Mouse (Mus musculus): ENCODE data around the gene Vmn1r209.
A peak's percentile ranks its signal among the peaks of the same experiment; 100 is the strongest.
"Not testable (repeated sequence)": the region's sequence is repeated elsewhere in the genome, so short reads cannot be mapped to it uniquely, and the experiment has no call there.

Gene Vmn1r209

DNA sequence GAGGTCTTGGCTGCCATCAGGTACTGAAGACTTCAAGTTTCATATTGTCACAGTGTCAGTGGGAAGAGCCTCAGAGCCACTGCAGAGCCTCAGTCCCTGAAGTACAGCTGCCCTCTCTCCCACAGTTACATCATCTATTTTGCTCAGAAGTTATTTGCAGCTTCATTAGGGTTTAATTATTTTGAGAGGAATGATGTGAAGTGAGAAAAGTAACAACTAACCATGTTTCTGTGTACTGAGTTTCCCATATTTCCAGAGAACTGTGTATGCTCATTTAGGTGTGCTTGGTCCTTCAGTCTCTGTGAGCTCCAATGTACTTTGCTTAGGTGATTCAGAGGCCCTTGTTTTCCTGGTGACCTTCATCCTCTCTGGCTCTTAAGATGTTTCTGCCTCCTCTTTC lies at the start of gene Vmn1r209:
Gene Vmn1r209 (minus strand): TSS at position 101 of the 400 bp plus-strand sequence.
- not testable (repeated sequence) for DNase-seq (ENCODE audit: low read depth, low spot score)

DNA sequence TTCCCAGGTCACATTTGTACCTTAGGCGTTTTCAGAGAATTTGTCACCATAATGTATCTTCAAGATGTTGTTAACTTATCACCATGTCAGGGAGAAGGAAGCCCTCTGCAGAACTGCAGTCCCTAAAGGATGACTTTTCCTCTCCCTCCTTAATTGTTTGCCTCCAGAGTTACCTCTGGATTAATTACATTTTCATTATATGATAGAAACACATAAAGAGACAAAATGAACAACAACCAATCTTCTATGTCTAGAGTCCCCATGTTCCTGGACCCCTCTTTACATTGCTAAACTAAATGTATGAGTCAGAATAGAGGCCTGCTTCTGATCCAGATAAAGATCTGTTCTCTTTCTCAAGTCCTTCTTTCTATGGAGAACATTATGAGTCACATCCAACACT lies 48.0 kb upstream of the Vmn1r209 start, which contains the start of gene Vmn1r211:
Gene Vmn1r211 (minus strand): TSS at position 101 of the 400 bp plus-strand sequence.
- no peak for DNase-seq (ENCODE audit: low read depth, low spot score)

GRCm38 (mm10) chr13:22854760-22855159 lies 45.3 kb upstream of the Vmn1r209 start:
- peak; percentile 36 for DNase-seq (ENCODE audit: low read depth, low spot score)

- no peak for DNase-seq (ENCODE audit: low read depth, low spot score)
These were observed 37.3 kb upstream of the Vmn1r209 start for GRCm38 (mm10) chr13:22846798-22847197.

DNA sequence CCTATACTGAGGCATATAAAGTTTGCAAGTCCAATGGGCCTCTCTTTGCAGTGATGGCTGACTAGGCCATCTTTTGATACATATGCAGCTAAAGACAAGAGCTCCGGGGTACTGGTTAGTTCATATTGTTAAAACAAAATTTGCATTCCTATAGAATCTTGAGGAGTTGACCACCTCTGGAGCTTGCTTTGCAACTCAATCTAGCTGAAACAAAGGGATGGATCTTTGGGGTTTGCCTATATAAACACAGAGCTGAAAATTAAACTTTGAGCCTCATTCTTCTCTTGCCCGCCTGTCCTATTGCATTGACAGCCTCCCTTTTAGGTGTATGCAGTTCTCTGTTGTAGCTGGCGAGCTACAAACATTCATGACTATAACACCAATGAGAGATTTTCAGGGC lies 34.8 kb upstream of the Vmn1r209 start:
- not testable (repeated sequence) for DNase-seq (ENCODE audit: low read depth, low spot score)

GRCm38 (mm10) chr13:22831248-22831647 lies 21.8 kb upstream of the Vmn1r209 start, which contains the start of gene Vmn1r210:
Gene Vmn1r210 (minus strand): TSS chr13:22831348.
- DNase-seq (ENCODE audit: low read depth, low spot score), result no peak

GRCm38 (mm10) chr13:22829395-22829794 lies 19.9 kb upstream of the Vmn1r209 start:
- not testable (repeated sequence) for DNase-seq (ENCODE audit: low read depth, low spot score)

DNA sequence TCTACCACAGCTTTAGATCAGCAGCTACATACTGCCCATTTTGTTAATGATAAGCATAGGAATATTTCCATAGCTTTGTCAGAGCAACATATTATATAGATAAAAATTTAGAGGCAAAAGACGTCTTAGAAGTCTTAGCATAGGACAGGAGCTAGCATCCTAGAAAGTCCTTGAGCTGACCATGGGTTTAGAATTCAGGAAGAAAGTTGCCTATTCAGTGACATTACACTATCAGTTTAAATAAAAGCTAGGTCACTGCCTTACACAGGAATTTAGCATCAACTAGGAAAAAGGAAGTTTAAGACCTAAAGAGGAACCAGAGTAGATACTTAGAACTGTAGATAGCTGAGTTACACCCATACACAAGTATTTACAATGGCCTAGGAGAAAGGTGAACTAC lies 12.1 kb upstream of the Vmn1r209 start:
- DNase-seq (ENCODE audit: low read depth, low spot score), result not testable (repeated sequence)

DNA sequence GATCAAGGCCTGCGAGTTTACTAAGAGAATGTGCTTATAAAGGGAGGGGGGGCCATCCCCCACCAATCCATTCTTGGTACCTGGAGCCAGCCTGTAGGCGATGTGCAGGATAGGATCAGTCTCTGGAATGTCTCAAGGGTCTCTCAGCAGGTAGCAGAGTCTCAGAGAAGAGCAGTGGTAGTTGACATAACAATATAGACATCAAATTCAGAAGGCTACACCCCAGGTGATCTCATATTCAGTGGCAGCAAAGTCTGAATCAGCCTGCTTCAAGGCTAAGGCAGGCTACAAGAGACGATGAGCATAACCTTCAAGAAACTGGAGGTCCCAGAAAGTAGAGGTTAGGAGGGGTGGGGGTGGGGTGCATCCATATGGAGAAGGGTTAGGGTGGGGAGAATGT lies 21.4 kb downstream of the Vmn1r209 start:
- not testable (repeated sequence) for DNase-seq (ENCODE audit: low read depth, low spot score)

GRCm38 (mm10) chr13:22784159-22784558 lies 25.3 kb downstream of the Vmn1r209 start:
- DNase-seq (ENCODE audit: low read depth, low spot score), result not testable (repeated sequence)

GRCm38 (mm10) chr13:22777300-22777699 lies 32.2 kb downstream of the Vmn1r209 start, which contains the start of gene Vmn1r208:
Gene Vmn1r208 (minus strand): TSS chr13:22777400.
- DNase-seq (ENCODE audit: low read depth, low spot score), result not testable (repeated sequence)

- DNase-seq (ENCODE audit: low read depth, low spot score), result not testable (repeated sequence)
These were observed 37.9 kb downstream of the Vmn1r209 start for GRCm38 (mm10) chr13:22771592-22771991.
